Mouse (Mus musculus): ENCODE measurements around the gene Rtn4r. TPM values are rescaled to one million over a fixed set of nuclear protein-coding genes. Genes with fewer than 3 reads are reported as not detected.

The Rtn4r gene
- polyA plus RNA-seq, 1 experiment from 2014 or later = 1.1 TPM

DNA sequence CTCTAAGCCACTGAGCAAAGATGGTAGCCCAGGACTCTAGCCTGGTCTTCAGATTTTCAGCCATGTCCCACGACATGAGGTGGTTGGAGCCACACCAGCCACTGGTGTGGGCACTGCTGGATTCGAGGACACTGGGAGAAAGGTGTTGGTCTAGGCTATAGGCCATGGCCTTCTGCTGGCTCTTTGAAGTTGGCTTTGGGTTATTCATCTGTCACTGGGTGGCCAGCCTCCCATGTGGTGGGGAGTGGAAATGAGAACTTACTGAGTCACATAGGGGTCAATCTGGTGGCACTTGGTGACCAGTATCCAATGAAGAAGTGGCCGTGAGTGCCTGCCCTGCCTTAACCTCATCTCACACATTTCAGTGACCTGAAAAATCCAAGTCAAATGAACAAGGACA lies 1.2 kb upstream of the Rtn4r start:
- Histone ChIP-seq H3K27me3 (ENCODE audit: control insufficient read depth, insufficient read depth, low read length) (peaks cover 33% of the 10 kb centered on the region), H3K36me3 (replicated peaks; ENCODE audit: control insufficient read depth, insufficient read depth, low read depth, low read length) (no peaks in the 10 kb centered on the region), H3K9me3 (replicated peaks; ENCODE audit: control insufficient read depth, low read length) (no peaks in the 10 kb centered on the region), H3K4me3 (ENCODE audit: low read depth, low read length) (no peak overlapping the region), H3K27ac (replicated peaks; ENCODE audit: low read depth, low read length) (no peak overlapping the region), H3K4me1 (ENCODE audit: control insufficient read depth, insufficient read depth, low read length) (no peaks in the 10 kb centered on the region), H3K9ac (replicated peaks; ENCODE audit: low read length) (no peak overlapping the region), H3K4me2 (ENCODE audit: low read depth, low read length) (no peak overlapping the region)
- no peak for DNase-seq (ENCODE audit: low spot score)
- ATAC-seq (replicated peaks; ENCODE audit: insufficient number of reproducible peaks, low FRiP score, low TSS enrichment, low read depth) = no peak
- WGBS = 81% methylated on average over 3 of the region's 3 CpGs

DNA sequence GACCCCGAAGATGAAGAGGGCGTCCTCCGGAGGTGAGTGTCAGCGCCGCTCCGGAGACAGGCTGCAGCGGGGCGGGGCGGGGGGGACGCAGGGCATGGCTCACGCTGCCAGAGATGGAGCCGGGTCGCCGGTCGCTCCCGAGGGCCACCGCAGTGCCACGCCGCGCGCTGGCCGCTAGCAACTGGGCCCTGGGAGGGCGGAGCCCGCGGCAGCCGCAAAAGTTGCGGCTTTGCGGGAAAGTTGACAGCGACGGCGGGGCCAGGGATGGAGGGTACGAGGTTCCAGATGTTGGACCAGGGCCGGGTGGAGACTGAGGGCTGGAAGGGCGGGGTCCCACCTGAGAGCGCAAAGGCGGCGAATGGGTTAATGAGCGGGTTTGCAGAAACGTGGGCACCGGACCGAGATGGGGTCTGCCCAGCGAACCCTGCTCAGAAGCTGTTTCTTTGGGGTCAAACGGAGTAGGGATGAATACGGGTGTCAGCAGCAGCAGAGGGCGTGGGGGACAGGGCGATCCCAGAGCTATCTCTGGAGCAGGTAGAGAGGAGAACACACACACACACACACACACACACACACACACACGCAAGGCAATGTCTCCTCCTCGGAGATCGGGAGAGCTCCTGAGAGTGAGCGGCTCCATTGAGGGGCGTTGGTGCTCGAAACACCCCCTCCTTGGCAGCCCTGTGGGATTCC lies 575 bp downstream of the Rtn4r start:
- Histone ChIP-seq H3K27ac (replicated peaks; ENCODE audit: low read depth, low read length) (no peak overlapping the region), H3K4me1 (ENCODE audit: control insufficient read depth, insufficient read depth, low read length) (no peaks in the 10 kb centered on the region), H3K4me2 (ENCODE audit: low read depth, low read length) (peak overlapping the region; percentile 83), H3K9ac (replicated peaks; ENCODE audit: low read length) (peak overlapping the region; percentile 66), H3K27me3 (ENCODE audit: control insufficient read depth, insufficient read depth, low read length) (peaks cover 33% of the 10 kb centered on the region), H3K4me3 (ENCODE audit: low read depth, low read length) (peak overlapping the region; percentile 46), H3K9me3 (replicated peaks; ENCODE audit: control insufficient read depth, low read length) (no peaks in the 10 kb centered on the region), H3K36me3 (replicated peaks; ENCODE audit: control insufficient read depth, insufficient read depth, low read depth, low read length) (no peaks in the 10 kb centered on the region)
- ATAC-seq (replicated peaks; ENCODE audit: insufficient number of reproducible peaks, low FRiP score, low TSS enrichment, low read depth) (peak; percentile 60; the same call in 1 of the 2 replicates), DNase-seq (ENCODE audit: low spot score) (peak; percentile 20)
- under 1% methylated on average over 52 of the region's 52 CpGs for WGBS

DNA sequence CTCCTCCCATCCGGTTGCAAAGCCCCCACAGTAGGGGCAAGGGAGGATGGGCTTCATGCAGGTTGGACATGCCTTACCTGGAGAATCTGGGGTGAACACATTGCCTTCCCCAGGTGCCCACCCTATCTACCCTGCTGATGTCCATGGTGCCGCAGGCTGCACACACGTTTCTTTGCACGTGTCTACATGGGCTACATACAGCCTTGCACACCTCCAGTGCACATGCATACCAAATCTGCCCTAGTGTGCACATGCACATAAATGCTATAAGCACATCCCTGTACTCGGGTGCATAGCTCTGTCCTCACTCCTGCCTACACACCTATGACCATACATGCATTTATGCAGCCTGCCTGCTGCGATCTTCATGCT lies 1.1 kb downstream of the Rtn4r start:
- DNase-seq (ENCODE audit: low spot score) = no peak
- H3K4me3 ChIP-seq (ENCODE audit: low read depth, low read length) = peak overlapping the region; percentile 46; the same call in 1 of the 2 replicates
- no peak overlapping the region; the same call in 1 of the 2 replicates for H3K9ac ChIP-seq (replicated peaks; ENCODE audit: low read length)
- no peaks in the 10 kb centered on the region for H3K9me3 ChIP-seq (replicated peaks; ENCODE audit: control insufficient read depth, low read length)
- no peaks in the 10 kb centered on the region for H3K4me1 ChIP-seq (ENCODE audit: control insufficient read depth, insufficient read depth, low read length)
- H3K27ac ChIP-seq (replicated peaks; ENCODE audit: low read depth, low read length) = no peak overlapping the region
- peaks cover 33% of the 10 kb centered on the region for H3K27me3 ChIP-seq (ENCODE audit: control insufficient read depth, insufficient read depth, low read length)
- no peaks in the 10 kb centered on the region for H3K36me3 ChIP-seq (replicated peaks; ENCODE audit: control insufficient read depth, insufficient read depth, low read depth, low read length)
- ATAC-seq (replicated peaks; ENCODE audit: insufficient number of reproducible peaks, low FRiP score, low TSS enrichment, low read depth) = no peak
- peak overlapping the region; percentile 83 for H3K4me2 ChIP-seq (ENCODE audit: low read depth, low read length)
- WGBS = 61% methylated on average over 6 of the region's 6 CpGs

DNA sequence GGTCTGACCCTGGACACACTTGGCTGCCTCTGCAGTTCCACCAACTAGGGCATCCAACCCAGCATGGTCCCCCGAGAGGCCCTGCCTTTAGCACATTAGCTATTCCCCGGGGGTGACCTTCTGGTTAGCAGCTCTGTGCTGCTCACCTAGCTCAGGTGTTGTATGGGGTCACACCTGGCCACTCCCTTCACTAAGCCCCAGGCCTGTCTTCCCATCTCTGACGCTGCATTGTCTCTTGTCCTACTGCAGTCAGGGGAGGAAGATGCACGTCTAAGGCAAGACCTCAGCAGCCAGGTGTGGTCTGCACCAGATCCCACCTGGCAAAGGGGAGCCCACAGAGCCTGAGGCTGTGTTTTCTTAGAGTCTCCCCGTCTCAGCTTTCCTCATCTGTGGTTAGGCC lies 2.0 kb downstream of the Rtn4r start:
- Histone ChIP-seq H3K4me2 (ENCODE audit: low read depth, low read length) (no peak overlapping the region), H3K36me3 (replicated peaks; ENCODE audit: control insufficient read depth, insufficient read depth, low read depth, low read length) (no peaks in the 10 kb centered on the region), H3K9me3 (replicated peaks; ENCODE audit: control insufficient read depth, low read length) (no peaks in the 10 kb centered on the region), H3K4me3 (ENCODE audit: low read depth, low read length) (no peak overlapping the region), H3K27me3 (ENCODE audit: control insufficient read depth, insufficient read depth, low read length) (peaks cover 33% of the 10 kb centered on the region), H3K4me1 (ENCODE audit: control insufficient read depth, insufficient read depth, low read length) (no peaks in the 10 kb centered on the region), H3K27ac (replicated peaks; ENCODE audit: low read depth, low read length) (no peak overlapping the region), H3K9ac (replicated peaks; ENCODE audit: low read length) (no peak overlapping the region)
- WGBS = 62% methylated on average over 5 of the region's 5 CpGs
- no peak for ATAC-seq (replicated peaks; ENCODE audit: insufficient number of reproducible peaks, low FRiP score, low TSS enrichment, low read depth)
- DNase-seq (ENCODE audit: low spot score) = no peak

GRCm38 (mm10) chr16:18130288-18130687 lies 2.8 kb downstream of the Rtn4r start:
- no peak overlapping the region for H3K4me3 ChIP-seq (ENCODE audit: low read depth, low read length)
- 52% methylated on average over 4 of the region's 4 CpGs for WGBS
- no peak overlapping the region for H3K9ac ChIP-seq (replicated peaks; ENCODE audit: low read length)
- ATAC-seq (replicated peaks; ENCODE audit: insufficient number of reproducible peaks, low FRiP score, low TSS enrichment, low read depth) = no peak
- DNase-seq (ENCODE audit: low spot score) = no peak
- H3K36me3 ChIP-seq (replicated peaks; ENCODE audit: control insufficient read depth, insufficient read depth, low read depth, low read length) = no peaks in the 10 kb centered on the region
- H3K27ac ChIP-seq (replicated peaks; ENCODE audit: low read depth, low read length) = no peak overlapping the region
- H3K9me3 ChIP-seq (replicated peaks; ENCODE audit: control insufficient read depth, low read length) = no peaks in the 10 kb centered on the region
- peaks cover 33% of the 10 kb centered on the region for H3K27me3 ChIP-seq (ENCODE audit: control insufficient read depth, insufficient read depth, low read length)
- no peak overlapping the region for H3K4me2 ChIP-seq (ENCODE audit: low read depth, low read length)
- H3K4me1 ChIP-seq (ENCODE audit: control insufficient read depth, insufficient read depth, low read length) = no peaks in the 10 kb centered on the region

GRCm38 (mm10) chr16:18130705-18131104 lies 3.3 kb downstream of the Rtn4r start:
- peaks cover 33% of the 10 kb centered on the region for H3K27me3 ChIP-seq (ENCODE audit: control insufficient read depth, insufficient read depth, low read length)
- H3K4me1 ChIP-seq (ENCODE audit: control insufficient read depth, insufficient read depth, low read length) = no peaks in the 10 kb centered on the region
- H3K4me2 ChIP-seq (ENCODE audit: low read depth, low read length) = no peak overlapping the region
- no peaks in the 10 kb centered on the region for H3K9me3 ChIP-seq (replicated peaks; ENCODE audit: control insufficient read depth, low read length)
- no peak for DNase-seq (ENCODE audit: low spot score)
- H3K9ac ChIP-seq (replicated peaks; ENCODE audit: low read length) = no peak overlapping the region
- no peak for ATAC-seq (replicated peaks; ENCODE audit: insufficient number of reproducible peaks, low FRiP score, low TSS enrichment, low read depth)
- no peak overlapping the region for H3K27ac ChIP-seq (replicated peaks; ENCODE audit: low read depth, low read length)
- H3K36me3 ChIP-seq (replicated peaks; ENCODE audit: control insufficient read depth, insufficient read depth, low read depth, low read length) = no peaks in the 10 kb centered on the region
- no peak overlapping the region for H3K4me3 ChIP-seq (ENCODE audit: low read depth, low read length)

DNA sequence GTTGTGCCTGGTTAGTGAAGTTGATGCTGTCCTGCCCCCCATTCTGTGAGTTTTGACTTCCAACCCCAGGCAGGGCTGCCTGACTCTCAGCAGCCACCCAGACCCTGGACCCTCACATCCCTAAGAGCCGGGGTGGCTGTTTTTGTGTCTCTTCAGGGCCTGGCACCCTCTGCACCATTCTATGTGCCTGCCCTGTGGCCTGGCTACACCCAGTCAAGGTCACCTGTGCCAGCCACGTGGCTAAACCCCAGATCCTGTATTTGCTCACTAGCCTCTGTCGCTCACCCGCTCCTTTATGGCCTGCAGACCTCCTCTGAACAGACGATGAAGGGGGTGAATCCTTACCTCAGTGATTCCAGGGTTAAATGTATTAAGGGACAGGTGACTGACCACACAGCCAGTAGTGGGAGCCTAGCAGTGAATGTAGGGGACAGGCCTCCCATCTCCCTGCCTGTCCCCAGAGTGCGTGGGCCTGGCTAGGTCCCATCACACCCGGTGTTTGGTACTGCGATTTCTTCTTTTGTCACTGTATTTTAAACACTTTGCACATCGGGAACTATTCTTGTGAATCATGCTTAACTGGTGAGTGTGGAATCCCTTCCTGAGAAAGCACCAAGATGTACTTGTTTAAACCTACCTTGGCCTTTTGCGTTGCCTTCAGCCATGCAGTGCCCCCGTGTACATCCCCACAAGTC lies 4.0 kb downstream of the Rtn4r start:
- Histone ChIP-seq H3K27ac (replicated peaks; ENCODE audit: low read depth, low read length) (no peak overlapping the region), H3K9ac (replicated peaks; ENCODE audit: low read length) (no peak overlapping the region), H3K27me3 (ENCODE audit: control insufficient read depth, insufficient read depth, low read length) (peaks cover 28% of the 10 kb centered on the region), H3K4me3 (ENCODE audit: low read depth, low read length) (no peak overlapping the region), H3K36me3 (replicated peaks; ENCODE audit: control insufficient read depth, insufficient read depth, low read depth, low read length) (no peaks in the 10 kb centered on the region), H3K4me2 (ENCODE audit: low read depth, low read length) (no peak overlapping the region), H3K4me1 (ENCODE audit: control insufficient read depth, insufficient read depth, low read length) (no peaks in the 10 kb centered on the region), H3K9me3 (replicated peaks; ENCODE audit: control insufficient read depth, low read length) (no peaks in the 10 kb centered on the region)
- DNase-seq (ENCODE audit: low spot score) (no peak), ATAC-seq (replicated peaks; ENCODE audit: insufficient number of reproducible peaks, low FRiP score, low TSS enrichment, low read depth) (no peak)
- 84% methylated on average over 11 of the region's 11 CpGs for WGBS

DNA sequence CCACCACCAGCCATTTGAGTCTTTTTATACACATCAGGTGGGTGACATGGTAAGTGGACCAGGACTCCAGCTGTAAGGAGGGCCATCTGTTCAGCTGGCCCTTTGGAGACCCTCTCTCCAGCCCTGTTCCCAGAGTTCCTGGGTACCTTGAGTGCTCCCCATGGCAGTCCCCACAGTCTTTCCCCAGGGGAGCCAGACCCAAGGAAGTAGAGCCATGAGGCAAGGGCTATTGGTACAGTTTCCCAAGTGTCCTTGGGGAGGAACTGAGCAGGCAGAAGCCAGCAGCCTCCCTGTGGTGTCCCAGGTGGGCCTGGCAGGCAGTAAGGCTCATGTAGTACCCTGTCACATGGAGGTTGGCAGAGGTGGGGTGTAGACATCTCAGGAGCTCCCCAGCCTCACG lies 4.6 kb downstream of the Rtn4r start:
- 78% methylated on average over 1 of the region's 1 CpGs for WGBS
- ATAC-seq (replicated peaks; ENCODE audit: insufficient number of reproducible peaks, low FRiP score, low TSS enrichment, low read depth) = no peak
- H3K9me3 ChIP-seq (replicated peaks; ENCODE audit: control insufficient read depth, low read length) = no peaks in the 10 kb centered on the region
- peaks cover 22% of the 10 kb centered on the region for H3K27me3 ChIP-seq (ENCODE audit: control insufficient read depth, insufficient read depth, low read length)
- no peak overlapping the region for H3K9ac ChIP-seq (replicated peaks; ENCODE audit: low read length)
- H3K36me3 ChIP-seq (replicated peaks; ENCODE audit: control insufficient read depth, insufficient read depth, low read depth, low read length) = no peaks in the 10 kb centered on the region
- no peak overlapping the region for H3K4me2 ChIP-seq (ENCODE audit: low read depth, low read length)
- H3K27ac ChIP-seq (replicated peaks; ENCODE audit: low read depth, low read length) = no peak overlapping the region
- DNase-seq (ENCODE audit: low spot score) = no peak
- H3K4me1 ChIP-seq (ENCODE audit: control insufficient read depth, insufficient read depth, low read length) = no peaks in the 10 kb centered on the region
- H3K4me3 ChIP-seq (ENCODE audit: low read depth, low read length) = no peak overlapping the region

All from embryonic facial prominence, embryonic 11.5 days (tissue).